Mouse (Mus musculus): ENCODE data around the gene Exosc8. TPM values are rescaled to one million over a fixed set of nuclear protein-coding genes. Genes with fewer than 3 reads are reported as not detected.
A peak's percentile ranks its signal among the peaks of the same experiment; 100 is the strongest.
"Not testable (repeated sequence)": the region's sequence is repeated elsewhere in the genome, so short reads cannot be mapped to it uniquely, and the experiment has no call there.

The Exosc8 gene
- polyA plus RNA-seq, 1 experiment, result 25.5 TPM

- 91% methylated on average over 2 of the region's 2 CpGs for WGBS
- no peak overlapping the region for H3K27ac ChIP-seq (ENCODE audit: insufficient read depth, low read length)
- DNase-seq (ENCODE audit: low read depth in 1 of 2, low spot score in 2 of 2), result no peak
- no peaks in the 10 kb centered on the region for H3K27me3 ChIP-seq (ENCODE audit: control insufficient read depth, insufficient read depth, low read length)
- no peak overlapping the region for H3K4me3 ChIP-seq (ENCODE audit: extremely low read depth, insufficient read depth, insufficient read length)
- peaks cover 27% of the 10 kb centered on the region for H3K36me3 ChIP-seq (ENCODE audit: control insufficient read depth, insufficient read depth, low read length)
- TF ChIP-seq POLR2A (IDR thresholded peaks at IDR 0.05; ENCODE audit: low read depth, low read length) (no peak), CTCF (IDR thresholded peaks at IDR 0.05; ENCODE audit: extremely low read depth, insufficient read depth, insufficient read length, insufficient replicate concordance) (no peak)
- peaks cover 4% of the 10 kb centered on the region; the same call in 1 of the 2 replicates for H3K4me1 ChIP-seq (ENCODE audit: control insufficient read depth, insufficient read depth, insufficient read length)
Observed at GRCm38 (mm10) chr3:54725344-54725743, 9.8 kb downstream of the Exosc8 start.

- Histone ChIP-seq H3K4me1 (ENCODE audit: control insufficient read depth, insufficient read depth, insufficient read length) (peaks cover 4% of the 10 kb centered on the region; the same call in 1 of the 2 replicates), H3K4me3 (ENCODE audit: extremely low read depth, insufficient read depth, insufficient read length) (no peak overlapping the region), H3K27ac (ENCODE audit: insufficient read depth, low read length) (peak overlapping the region; percentile 87), H3K36me3 (ENCODE audit: control insufficient read depth, insufficient read depth, low read length) (peaks cover 19% of the 10 kb centered on the region), H3K27me3 (ENCODE audit: control insufficient read depth, insufficient read depth, low read length) (no peaks in the 10 kb centered on the region)
- WGBS, result 42% methylated on average over 10 of the region's 10 CpGs
- peak; percentile 34 to 44 for DNase-seq (ENCODE audit: low read depth in 1 of 2, low spot score in 2 of 2)
- TF ChIP-seq POLR2A (IDR thresholded peaks at IDR 0.05; ENCODE audit: low read depth, low read length) (no peak), CTCF (IDR thresholded peaks at IDR 0.05; ENCODE audit: extremely low read depth, insufficient read depth, insufficient read length, insufficient replicate concordance) (peak; percentile 7; the same call in 1 of the 2 replicates)
Observed at GRCm38 (mm10) chr3:54723741-54724500, 11.3 kb downstream of the Exosc8 start.

- no peak overlapping the region for H3K27ac ChIP-seq (ENCODE audit: insufficient read depth, low read length)
- WGBS, result 56% methylated on average over 3 of the region's 3 CpGs
- no peaks in the 10 kb centered on the region for H3K27me3 ChIP-seq (ENCODE audit: control insufficient read depth, insufficient read depth, low read length)
- H3K36me3 ChIP-seq (ENCODE audit: control insufficient read depth, insufficient read depth, low read length), result peaks cover 39% of the 10 kb centered on the region
- TF ChIP-seq CTCF (IDR thresholded peaks at IDR 0.05; ENCODE audit: extremely low read depth, insufficient read depth, insufficient read length, insufficient replicate concordance), result no peak
- TF ChIP-seq POLR2A (IDR thresholded peaks at IDR 0.05; ENCODE audit: low read depth, low read length), result no peak
- no peak overlapping the region for H3K4me3 ChIP-seq (ENCODE audit: extremely low read depth, insufficient read depth, insufficient read length)
- no peak for DNase-seq (ENCODE audit: low read depth in 1 of 2, low spot score in 2 of 2)
- H3K4me1 ChIP-seq (ENCODE audit: control insufficient read depth, insufficient read depth, insufficient read length), result peaks cover 2% of the 10 kb centered on the region; the same call in 1 of the 2 replicates
Observed at GRCm38 (mm10) chr3:54718947-54719346, 16.2 kb downstream of the Exosc8 start.

GRCm38 (mm10) chr3:54717348-54717747 lies 17.8 kb downstream of the Exosc8 start:
- Histone ChIP-seq H3K27ac (ENCODE audit: insufficient read depth, low read length) (no peak overlapping the region), H3K4me1 (ENCODE audit: control insufficient read depth, insufficient read depth, insufficient read length) (no peaks in the 10 kb centered on the region), H3K27me3 (ENCODE audit: control insufficient read depth, insufficient read depth, low read length) (no peaks in the 10 kb centered on the region), H3K4me3 (ENCODE audit: extremely low read depth, insufficient read depth, insufficient read length) (no peak overlapping the region), H3K36me3 (ENCODE audit: control insufficient read depth, insufficient read depth, low read length) (peaks cover 43% of the 10 kb centered on the region)
- no peak for TF ChIP-seq POLR2A (IDR thresholded peaks at IDR 0.05; ENCODE audit: low read depth, low read length)
- no peak for TF ChIP-seq CTCF (IDR thresholded peaks at IDR 0.05; ENCODE audit: extremely low read depth, insufficient read depth, insufficient read length, insufficient replicate concordance)
- DNase-seq (ENCODE audit: low read depth in 1 of 2, low spot score in 2 of 2), result no peak
- 89% methylated on average over 6 of the region's 6 CpGs for WGBS

GRCm38 (mm10) chr3:54715461-54715860 lies 19.7 kb downstream of the Exosc8 start:
- H3K27ac ChIP-seq (ENCODE audit: insufficient read depth, low read length), result no peak overlapping the region
- H3K4me1 ChIP-seq (ENCODE audit: control insufficient read depth, insufficient read depth, insufficient read length), result no peaks in the 10 kb centered on the region
- DNase-seq (ENCODE audit: low read depth in 1 of 2, low spot score in 2 of 2), result no peak
- WGBS, result 89% methylated on average over 6 of the region's 6 CpGs
- TF ChIP-seq POLR2A (IDR thresholded peaks at IDR 0.05; ENCODE audit: low read depth, low read length) (no peak), CTCF (IDR thresholded peaks at IDR 0.05; ENCODE audit: extremely low read depth, insufficient read depth, insufficient read length, insufficient replicate concordance) (no peak)
- no peaks in the 10 kb centered on the region for H3K27me3 ChIP-seq (ENCODE audit: control insufficient read depth, insufficient read depth, low read length)
- H3K36me3 ChIP-seq (ENCODE audit: control insufficient read depth, insufficient read depth, low read length), result peaks cover 47% of the 10 kb centered on the region
- H3K4me3 ChIP-seq (ENCODE audit: extremely low read depth, insufficient read depth, insufficient read length), result no peak overlapping the region

- Histone ChIP-seq H3K4me3 (ENCODE audit: extremely low read depth, insufficient read depth, insufficient read length) (no peak within 1 kb of the TSS), H3K4me1 (ENCODE audit: control insufficient read depth, insufficient read depth, insufficient read length) (no peaks in the 10 kb centered on the region), H3K27me3 (ENCODE audit: control insufficient read depth, insufficient read depth, low read length) (no peaks in the 10 kb centered on the region), H3K36me3 (ENCODE audit: control insufficient read depth, insufficient read depth, low read length) (peaks cover 53% of the 10 kb centered on the region), H3K27ac (ENCODE audit: insufficient read depth, low read length) (no peak within 1 kb of the TSS)
- DNase-seq (ENCODE audit: low read depth in 1 of 2, low spot score in 2 of 2), result no peak
- WGBS, result 94% methylated on average over 6 of the region's 6 CpGs
- no peak for TF ChIP-seq POLR2A (IDR thresholded peaks at IDR 0.05; ENCODE audit: low read depth, low read length)
- no peak for TF ChIP-seq CTCF (IDR thresholded peaks at IDR 0.05; ENCODE audit: extremely low read depth, insufficient read depth, insufficient read length, insufficient replicate concordance)
Observed at GRCm38 (mm10) chr3:54714253-54714652, 20.9 kb downstream of the Exosc8 start, which contains the start of gene Gm21958. TSS of gene Gm21958 (minus strand) at chr3:54714353.

- Histone ChIP-seq H3K27ac (ENCODE audit: insufficient read depth, low read length) (peak overlapping the region; percentile 72), H3K4me1 (ENCODE audit: control insufficient read depth, insufficient read depth, insufficient read length) (no peaks in the 10 kb centered on the region), H3K27me3 (ENCODE audit: control insufficient read depth, insufficient read depth, low read length) (no peaks in the 10 kb centered on the region), H3K36me3 (ENCODE audit: control insufficient read depth, insufficient read depth, low read length) (peaks cover 39% of the 10 kb centered on the region), H3K4me3 (ENCODE audit: extremely low read depth, insufficient read depth, insufficient read length) (no peak overlapping the region)
- peak; percentile 40 to 71 for DNase-seq (ENCODE audit: low read depth in 1 of 2, low spot score in 2 of 2)
- no peak for TF ChIP-seq POLR2A (IDR thresholded peaks at IDR 0.05; ENCODE audit: low read depth, low read length)
- TF ChIP-seq CTCF (IDR thresholded peaks at IDR 0.05; ENCODE audit: extremely low read depth, insufficient read depth, insufficient read length, insufficient replicate concordance), result no peak
- WGBS, result 30% methylated on average over 9 of the region's 9 CpGs
Observed at GRCm38 (mm10) chr3:54708972-54709371, 26.2 kb downstream of the Exosc8 start.

GRCm38 (mm10) chr3:54704106-54704505 lies 31.1 kb downstream of the Exosc8 start:
- H3K36me3 ChIP-seq (ENCODE audit: control insufficient read depth, insufficient read depth, low read length), result peaks cover 32% of the 10 kb centered on the region

More at GRCm38 (mm10) chr3:54704106-54704505, 31.1 kb downstream of the Exosc8 start:
- not testable (repeated sequence) for DNase-seq (ENCODE audit: low read depth in 1 of 2, low spot score in 2 of 2); H3K4me3 ChIP-seq (ENCODE audit: extremely low read depth, insufficient read depth, insufficient read length); H3K27ac ChIP-seq (ENCODE audit: insufficient read depth, low read length); H3K27me3 ChIP-seq (ENCODE audit: control insufficient read depth, insufficient read depth, low read length); H3K4me1 ChIP-seq (ENCODE audit: control insufficient read depth, insufficient read depth, insufficient read length)
- 96% methylated on average over 8 of the region's 8 CpGs for WGBS

Measured in spleen, adult 2 months (tissue).